8 mouse cellular contexts compared by ENCODE assay signal in genomic region chr1:133596298-133597007, GRCm38 (mm10). TPM values are rescaled to one million over a fixed set of nuclear protein-coding genes. Genes with fewer than 3 reads are reported as not detected.
DNase-seq lines count a peak whose midpoint lies in the region; ATAC-seq and TF ChIP-seq lines count a peak whose summit lies in the region.

No protein-coding gene starts in this region.

- H3K4me3 ChIP-seq in heart, postnatal 0 days (ENCODE audit: low read depth, low read length), result no peak overlapping the region
- H3K4me3 ChIP-seq in forebrain, embryonic 14.5 days (ENCODE audit: low read depth, low read length), result no peak overlapping the region
- no peak overlapping the region for H3K4me3 ChIP-seq in limb, embryonic 14.5 days (replicated peaks; ENCODE audit: low read length)

- peak; percentile 51 for TF ChIP-seq CTCF in heart, postnatal 0 days (IDR thresholded peaks at IDR 0.05; ENCODE audit: low read depth)

- no peaks in the 10 kb centered on the region for H3K36me3 ChIP-seq in heart, postnatal 0 days (replicated peaks; ENCODE audit: control insufficient read depth, insufficient read depth, low read length)
- H3K36me3 ChIP-seq in forebrain, embryonic 14.5 days (ENCODE audit: control insufficient read depth, insufficient read depth, low read length), result peaks cover 5% of the 10 kb centered on the region; the same call in 1 of the 2 replicates
- H3K36me3 ChIP-seq in limb, embryonic 14.5 days (ENCODE audit: control insufficient read depth, insufficient read depth, low read length), result peaks cover 4% of the 10 kb centered on the region; the same call in 1 of the 2 replicates

- no peaks in the 10 kb centered on the region for H3K9me3 ChIP-seq in heart, postnatal 0 days (replicated peaks; ENCODE audit: control insufficient read depth, low read length)
- no peaks in the 10 kb centered on the region for H3K9me3 ChIP-seq in forebrain, embryonic 14.5 days (replicated peaks; ENCODE audit: control insufficient read depth, low read length)
- no peaks in the 10 kb centered on the region for H3K9me3 ChIP-seq in limb, embryonic 14.5 days (ENCODE audit: control insufficient read depth, low read length)

- DNase-seq in heart, postnatal 0 days (ENCODE audit: low spot score), result peak; percentile 65
- no peak for DNase-seq in heart, adult 18-20 months
- peak; percentile 42 for DNase-seq in NIH3T3 (ENCODE audit: low read depth)
- peak; percentile 89 for DNase-seq in forebrain, embryonic 14.5 days (ENCODE audit: low spot score)
- DNase-seq in limb, embryonic 14.5 days (ENCODE audit: low spot score), result peak; percentile 80
- DNase-seq in right cerebral cortex, postnatal 25 days, result no peak
- DNase-seq in cerebellum, postnatal 36 days, result no peak
- DNase-seq in urinary bladder, postnatal 36 days (ENCODE audit: low spot score in 2 of 2), result no peak

- no peaks in the 10 kb centered on the region for H3K4me1 ChIP-seq in heart, postnatal 0 days (ENCODE audit: control insufficient read depth, insufficient read depth)
- H3K4me1 ChIP-seq in forebrain, embryonic 14.5 days (ENCODE audit: control insufficient read depth, insufficient read depth, low read length), result peaks cover 6% of the 10 kb centered on the region
- peaks cover 7% of the 10 kb centered on the region for H3K4me1 ChIP-seq in limb, embryonic 14.5 days (ENCODE audit: control insufficient read depth, insufficient read depth, low read length)

- no peak overlapping the region for H3K4me2 ChIP-seq in heart, postnatal 0 days (ENCODE audit: low read depth, low read length)
- H3K4me2 ChIP-seq in forebrain, embryonic 14.5 days (ENCODE audit: low read length), result no peak overlapping the region
- no peak overlapping the region for H3K4me2 ChIP-seq in limb, embryonic 14.5 days (replicated peaks; ENCODE audit: low read depth, low read length, severe bottlenecking)

- no peak overlapping the region for H3K9ac ChIP-seq in heart, postnatal 0 days (replicated peaks; ENCODE audit: low read depth, low read length)
- peak overlapping the region; percentile 13; the same call in 1 of the 2 replicates for H3K9ac ChIP-seq in forebrain, embryonic 14.5 days (ENCODE audit: low read length)
- H3K9ac ChIP-seq in limb, embryonic 14.5 days (ENCODE audit: low read depth, low read length, severe bottlenecking), result no peak overlapping the region

- WGBS in heart, postnatal 0 days, result 19% methylated on average over 4 of the region's 4 CpGs
- under 1% methylated on average over 4 of the region's 4 CpGs for WGBS in forebrain, embryonic 14.5 days
- 15% methylated on average over 4 of the region's 4 CpGs for WGBS in limb, embryonic 14.5 days

- H3K27me3 ChIP-seq in heart, postnatal 0 days (ENCODE audit: control insufficient read depth, insufficient read depth, low read length), result no peaks in the 10 kb centered on the region
- H3K27me3 ChIP-seq in forebrain, embryonic 14.5 days (replicated peaks; ENCODE audit: control insufficient read depth, insufficient read depth, low read length), result no peaks in the 10 kb centered on the region
- no peaks in the 10 kb centered on the region for H3K27me3 ChIP-seq in limb, embryonic 14.5 days (ENCODE audit: control insufficient read depth, insufficient read depth, low read length)

- peak; percentile 36; the same call in 1 of the 2 replicates for ATAC-seq in heart, postnatal 0 days (ENCODE audit: insufficient read depth, low read depth)
- ATAC-seq in forebrain, embryonic 14.5 days, result peak; percentile 81
- ATAC-seq in limb, embryonic 14.5 days (ENCODE audit: low FRiP score, low read depth), result peak; percentile 75

- no peak overlapping the region for H3K27ac ChIP-seq in heart, postnatal 0 days (ENCODE audit: low read depth)
- peak overlapping the region; percentile 59; the same call in 1 of the 2 replicates for H3K27ac ChIP-seq in forebrain, embryonic 14.5 days (ENCODE audit: low read depth, low read length)
- H3K27ac ChIP-seq in limb, embryonic 14.5 days (replicated peaks; ENCODE audit: low read depth, low read length), result peak overlapping the region; percentile 53

- TF ChIP-seq EP300 in heart, postnatal 0 days (IDR thresholded peaks at IDR 0.05; ENCODE audit: low read depth), result no peak

- no peak for TF ChIP-seq POLR2A in limb, embryonic 14.5 days (IDR thresholded peaks at IDR 0.05; ENCODE audit: borderline replicate concordance, extremely low read depth, insufficient read depth, insufficient read length)

RNA-seq across cellular contexts. Expression of gene Snrpe, which starts 13.6 kb away (rescaled TPM):
- total RNA-seq in heart, postnatal 0 days (2014; rRNA removed; ENCODE audit: low replicate concordance), result 143 and 157 TPM in 2 replicates
- 314 and 316 TPM in 2 replicates for polyA plus RNA-seq in heart, postnatal 0 days (2015; fragmentation: Nextera tagmentation; extraction: Ambion mirVana)
- total RNA-seq in heart, adult 18-20 months (2021), result 10 to 100 TPM; 76.3 to 78.8 TPM
- polyA plus RNA-seq in forebrain, embryonic 14.5 days (2014; fragmentation: Nextera tagmentation; extraction: Ambion mirVana), result 538 and 740 TPM in 2 replicates
- polyA plus RNA-seq in limb, embryonic 14.5 days (2012; rRNA removed), result 316 and 387 TPM in 2 replicates
- polyA plus RNA-seq in limb, embryonic 14.5 days (2014; fragmentation: Nextera tagmentation; extraction: Ambion mirVana), result 634 and 677 TPM in 2 replicates

Comparison
In these comparisons a context has a peak if more than half of its experiments do, and no peak if none do; other contexts are left out.
1. DNase-seq: peak in heart, postnatal 0 days (single experiment), NIH3T3 (single experiment), forebrain, embryonic 14.5 days (single experiment) and limb, embryonic 14.5 days (single experiment); none in heart, adult 18-20 months (0 of 2), right cerebral cortex, postnatal 25 days (single experiment), cerebellum, postnatal 36 days (0 of 2) and urinary bladder, postnatal 36 days (0 of 2).
2. Peak in every context shown above with its lines, with median percentiles within 50 percentile points of each other: ATAC-seq.